Mouse (Mus musculus): ENCODE measurements at regions not wholly inside any gene's neighbourhood (a gene's known extent, or its start where the extent isn't known, plus 50 kb on each side); places are given as distances from the start of the nearest gene placed in this dataset.

DNA sequence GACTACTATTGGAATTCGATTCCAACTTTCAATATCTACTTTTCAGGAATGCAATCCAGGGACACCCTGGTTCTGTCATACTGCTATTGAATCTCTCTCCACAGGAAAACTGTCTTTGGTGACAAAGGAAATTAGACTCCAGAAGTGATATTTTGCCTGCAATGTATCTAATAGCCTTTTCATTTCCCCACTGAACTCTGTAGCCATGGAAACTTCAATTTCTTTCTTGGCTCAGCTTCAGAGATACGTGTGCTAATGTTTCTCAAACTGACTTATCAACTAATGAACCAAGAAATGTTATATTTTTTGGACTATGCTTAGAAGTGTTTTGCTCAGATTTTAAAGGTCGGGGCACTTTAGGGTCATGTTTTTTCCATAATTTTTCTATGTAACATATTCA, 279.1 kb downstream of the Bckdhb start:
- TF ChIP-seq CTCF (IDR thresholded peaks at IDR 0.05; ENCODE audit: borderline replicate concordance, control insufficient read depth, extremely low read depth, insufficient read depth, low read length, poor library complexity) (no peak), POLR2A (IDR thresholded peaks at IDR 0.05; ENCODE audit: control insufficient read depth, extremely low read depth, insufficient read depth, low read length, poor library complexity) (no peak)
